Comparison of ENCODE assay signal across 8 mouse cellular contexts in genomic region chr5:129006031-129006788, GRCm38 (mm10). TPM values are rescaled to one million over a fixed set of nuclear protein-coding genes. Genes with fewer than 3 reads are reported as not detected.
A peak's percentile ranks its signal among the peaks of the same experiment; 100 is the strongest.
DNase-seq lines count a peak whose midpoint lies in the region; ATAC-seq and TF ChIP-seq lines count a peak whose summit lies in the region.

No protein-coding gene starts in this region.

- no peak for TF ChIP-seq CTCF in spleen, adult 2 months (IDR thresholded peaks at IDR 0.05; ENCODE audit: extremely low read depth, insufficient read depth, insufficient read length, insufficient replicate concordance)

- no peak overlapping the region for H3K9ac ChIP-seq in heart, embryonic 14.5 days (ENCODE audit: low read length)
- H3K9ac ChIP-seq in forebrain, embryonic 15.5 days (replicated peaks) = no peak overlapping the region

- TF ChIP-seq POLR2A in spleen, adult 2 months (IDR thresholded peaks at IDR 0.05; ENCODE audit: low read depth, low read length) = no peak

- DNase-seq in spleen, adult 2 months (ENCODE audit: low read depth in 1 of 2, low spot score in 2 of 2) = no peak
- no peak for DNase-seq in spleen, adult 12 weeks (ENCODE audit: low spot score)
- peak; percentile 36 to 61 for DNase-seq in kidney, postnatal 4 days
- DNase-seq in spleen, postnatal 4 days (ENCODE audit: low spot score in 2 of 2) = peak; percentile 62 to 76
- no peak for DNase-seq in layer of hippocampus, adult 18-20 months (ENCODE audit: low spot score in 2 of 2)
- DNase-seq in adrenal gland, postnatal 4 days (ENCODE audit: low spot score in 2 of 2) = no peak

- H3K27me3 ChIP-seq in spleen, adult 2 months (ENCODE audit: control insufficient read depth, insufficient read depth, low read length) = no peaks in the 10 kb centered on the region
- no peaks in the 10 kb centered on the region for H3K27me3 ChIP-seq in heart, embryonic 14.5 days (ENCODE audit: control insufficient read depth, insufficient read depth, low read length)
- no peaks in the 10 kb centered on the region for H3K27me3 ChIP-seq in forebrain, embryonic 15.5 days

- peaks cover 5% of the 10 kb centered on the region; the same call in 1 of the 2 replicates for H3K4me1 ChIP-seq in spleen, adult 2 months (ENCODE audit: control insufficient read depth, insufficient read depth, insufficient read length)
- peaks cover 21 to 22% of the 10 kb centered on the region in 2 experiments for H3K4me1 ChIP-seq in heart, embryonic 14.5 days (ENCODE audit: control insufficient read depth in 2 of 2, insufficient read depth in 2 of 2, low read length in 2 of 2)
- H3K4me1 ChIP-seq in forebrain, embryonic 15.5 days = peaks cover 23% of the 10 kb centered on the region

- peak overlapping the region; percentile 85 for H3K4me2 ChIP-seq in heart, embryonic 14.5 days (ENCODE audit: low read length)
- no peak overlapping the region for H3K4me2 ChIP-seq in forebrain, embryonic 15.5 days (replicated peaks)

- peak overlapping the region; percentile 40 for H3K27ac ChIP-seq in spleen, adult 2 months (ENCODE audit: insufficient read depth, low read length)
- H3K27ac ChIP-seq in heart, embryonic 14.5 days (replicated peaks in 1 of 2; ENCODE audit: control insufficient read depth in 1 of 2, insufficient read depth in 1 of 2, low read depth in 2 of 2, low read length in 2 of 2) = peak overlapping the region; percentile 41 to 50; a peak in 3 of 4 replicates
- no peak overlapping the region for H3K27ac ChIP-seq in forebrain, embryonic 15.5 days (replicated peaks)

- no peaks in the 10 kb centered on the region for H3K36me3 ChIP-seq in spleen, adult 2 months (ENCODE audit: control insufficient read depth, insufficient read depth, low read length)
- H3K36me3 ChIP-seq in heart, embryonic 14.5 days (ENCODE audit: control insufficient read depth, insufficient read depth, low read length) = peaks cover 6% of the 10 kb centered on the region; the same call in 1 of the 2 replicates
- H3K36me3 ChIP-seq in forebrain, embryonic 15.5 days = no peaks in the 10 kb centered on the region

- WGBS in spleen, adult 2 months = 58% methylated on average over 18 of the region's 18 CpGs
- WGBS in heart, embryonic 14.5 days = 69% methylated on average over 18 of the region's 18 CpGs
- WGBS in forebrain, embryonic 15.5 days = 81% methylated on average over 18 of the region's 18 CpGs

- no peak for ATAC-seq in heart, embryonic 14.5 days (ENCODE audit: insufficient number of reproducible peaks, insufficient read depth, low FRiP score, low read depth)
- no peak for ATAC-seq in forebrain, embryonic 15.5 days (replicated peaks)

- H3K9me3 ChIP-seq in heart, embryonic 14.5 days (ENCODE audit: control insufficient read depth, low read length) = no peaks in the 10 kb centered on the region
- no peaks in the 10 kb centered on the region for H3K9me3 ChIP-seq in forebrain, embryonic 15.5 days

- H3K4me3 ChIP-seq in spleen, adult 2 months (ENCODE audit: extremely low read depth, insufficient read depth, insufficient read length) = peak overlapping the region; percentile 24; the same call in 1 of the 2 replicates
- no peak overlapping the region; a peak in 1 of 4 replicates for H3K4me3 ChIP-seq in heart, embryonic 14.5 days (ENCODE audit: control insufficient read depth in 1 of 2, insufficient read depth in 1 of 2, low read depth in 1 of 2, low read length in 2 of 2)
- H3K4me3 ChIP-seq in forebrain, embryonic 15.5 days = no peak overlapping the region

RNA-seq across cellular contexts. Expression of gene Stx2, which starts 2.2 kb away (rescaled TPM):
- polyA plus RNA-seq in spleen, adult 2 months (2012; rRNA removed) = 27.3 and 27.7 TPM in 2 replicates
- 21.3 and 21.4 TPM in 2 replicates for polyA plus RNA-seq in heart, embryonic 14.5 days (2014; fragmentation: Nextera tagmentation; extraction: Ambion mirVana)
- total RNA-seq in layer of hippocampus, adult 18-20 months (2021) = 10 to 100 TPM; 27.1 to 29.2 TPM
- total RNA-seq in adrenal gland, postnatal 4 days (2021) = 10 to 100 TPM; 41.1 to 48.5 TPM
- polyA plus RNA-seq in forebrain, embryonic 15.5 days (2015; fragmentation: Nextera tagmentation; extraction: Ambion mirVana) = 15.3 and 21.3 TPM in 2 replicates

RNA-seq across cellular contexts. Expression of gene Ran, which starts 13.7 kb away (rescaled TPM):
- 49.7 and 64.5 TPM in 2 replicates for polyA plus RNA-seq in spleen, adult 2 months (2012; rRNA removed)
- polyA plus RNA-seq in heart, embryonic 14.5 days (2014; fragmentation: Nextera tagmentation; extraction: Ambion mirVana) = 333 and 339 TPM in 2 replicates
- 100 to 1,000 TPM; 161 to 173 TPM for total RNA-seq in layer of hippocampus, adult 18-20 months (2021)
- total RNA-seq in adrenal gland, postnatal 4 days (2021) = 100 to 1,000 TPM; 218 to 237 TPM
- 487 and 494 TPM in 2 replicates for polyA plus RNA-seq in forebrain, embryonic 15.5 days (2015; fragmentation: Nextera tagmentation; extraction: Ambion mirVana)

RNA-seq across cellular contexts. Expression of gene Rimbp2, which starts 52.9 kb away (rescaled TPM):
- polyA plus RNA-seq in spleen, adult 2 months (2012; rRNA removed) = not detected in 2 replicates
- polyA plus RNA-seq in heart, embryonic 14.5 days (2014; fragmentation: Nextera tagmentation; extraction: Ambion mirVana) = 0.54 and 0.63 TPM in 2 replicates
- 100 to 1,000 TPM; 119 to 127 TPM for total RNA-seq in layer of hippocampus, adult 18-20 months (2021)
- 10 to 100 TPM; 12.4 to 13.0 TPM for total RNA-seq in adrenal gland, postnatal 4 days (2021)
- polyA plus RNA-seq in forebrain, embryonic 15.5 days (2015; fragmentation: Nextera tagmentation; extraction: Ambion mirVana) = 3.2 and 3.4 TPM in 2 replicates

Comparison
In these comparisons a context has a peak if more than half of its experiments do, and no peak if none do; other contexts are left out.
1. DNase-seq: peak in kidney, postnatal 4 days (2 of 2) and spleen, postnatal 4 days (2 of 2); none in spleen, adult 2 months (0 of 2), spleen, adult 12 weeks (single experiment), layer of hippocampus, adult 18-20 months (0 of 2) and adrenal gland, postnatal 4 days (0 of 2).